Mouse (Mus musculus): ENCODE data around the gene Grm8. TPM values are rescaled to one million over a fixed set of nuclear protein-coding genes. Genes with fewer than 3 reads are reported as not detected.

Grm8 gene
- total and polyA plus RNA-seq, 2 experiments, result under 0.01 TPM; not detected in 1

DNA sequence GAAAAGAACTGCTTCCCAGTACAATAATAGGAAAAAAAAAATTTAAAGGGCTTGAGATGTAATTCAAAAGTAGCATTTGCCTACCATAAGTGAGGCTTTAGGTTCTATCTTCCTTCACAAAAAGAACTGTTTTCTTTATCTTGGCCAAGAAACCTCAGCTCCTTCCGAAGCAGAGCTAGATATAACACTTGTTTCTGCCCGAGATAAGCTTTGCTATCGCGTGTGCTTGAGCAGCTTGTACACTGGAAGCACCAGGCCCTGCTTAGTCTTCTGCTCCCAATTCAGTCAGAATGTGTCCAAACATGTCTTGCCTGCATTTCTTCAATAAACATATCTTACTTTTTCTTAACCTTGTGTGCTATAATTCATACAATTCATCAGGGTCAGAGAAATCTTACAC lies 783.8 kb downstream of the Grm8 start:
- H3K27me3 ChIP-seq (ENCODE audit: control insufficient read depth, insufficient read depth, low read length), result no peaks in the 10 kb centered on the region
- no peak overlapping the region for H3K4me3 ChIP-seq (ENCODE audit: insufficient read depth, low read depth, low read length)
- no peak overlapping the region for H3K9ac ChIP-seq (ENCODE audit: low read depth, low read length)
- 72% methylated on average over 4 of the region's 4 CpGs for WGBS
- no peaks in the 10 kb centered on the region for H3K79me2 ChIP-seq (ENCODE audit: control insufficient read depth, insufficient read depth, low read length)
- H3K36me3 ChIP-seq (ENCODE audit: control insufficient read depth, insufficient read depth, low read length), result no peaks in the 10 kb centered on the region
- no peak for TF ChIP-seq CTCF (IDR thresholded peaks at IDR 0.05; ENCODE audit: low read depth, low read length)
- H3K4me1 ChIP-seq (ENCODE audit: control insufficient read depth, insufficient read depth, low read length), result no peaks in the 10 kb centered on the region
- no peak for DNase-seq (ENCODE audit: extremely low read depth, low read depth, low spot score)
- no peak overlapping the region for H3K27ac ChIP-seq (replicated peaks; ENCODE audit: insufficient read depth, low read depth, low read length)

DNA sequence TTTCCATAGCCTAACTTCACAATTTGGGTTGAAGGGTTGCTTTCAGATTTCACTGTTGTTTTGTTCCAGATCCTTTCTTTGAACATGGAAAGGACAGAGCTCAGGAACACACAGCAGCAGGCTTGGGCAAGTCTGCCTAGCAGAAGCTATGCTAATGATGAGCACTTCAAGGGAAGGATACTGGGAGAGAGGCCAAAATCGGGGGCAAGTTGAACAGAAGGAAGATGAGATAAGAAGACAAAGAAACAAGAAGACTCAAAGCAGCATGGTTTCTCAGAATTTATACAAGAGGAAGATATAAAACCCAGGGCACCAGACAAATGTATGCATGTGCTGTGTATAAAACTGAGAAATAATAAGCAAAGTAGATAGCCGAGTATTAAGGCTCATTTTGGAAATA lies 786.7 kb downstream of the Grm8 start:
- DNase-seq (ENCODE audit: extremely low read depth, low read depth, low spot score), result no peak

DNA sequence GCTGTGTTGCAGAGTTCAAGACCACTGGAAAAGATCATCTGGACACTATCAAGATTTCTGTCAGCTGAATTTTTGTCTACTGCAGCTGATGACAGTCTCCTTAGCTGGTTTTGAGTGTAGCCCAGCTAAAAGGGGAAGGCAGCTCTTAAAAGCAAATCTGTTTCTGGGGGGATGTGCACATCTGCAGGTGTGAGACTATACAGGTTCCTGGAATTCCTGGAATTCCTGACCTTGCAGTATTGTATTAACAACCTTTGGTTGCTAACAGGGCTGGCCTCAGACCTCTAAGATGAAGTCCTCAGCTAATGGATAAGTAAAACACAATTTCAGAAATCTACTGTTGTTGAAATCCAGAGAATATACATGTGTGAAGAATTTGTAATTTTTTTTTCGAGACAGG lies 788.7 kb downstream of the Grm8 start:
- H3K4me3 ChIP-seq (ENCODE audit: insufficient read depth, low read depth, low read length), result no peak overlapping the region
- H3K9ac ChIP-seq (ENCODE audit: low read depth, low read length), result no peak overlapping the region
- WGBS, result 49% methylated on average over 1 of the region's 1 CpGs
- H3K27me3 ChIP-seq (ENCODE audit: control insufficient read depth, insufficient read depth, low read length), result no peaks in the 10 kb centered on the region
- no peaks in the 10 kb centered on the region for H3K79me2 ChIP-seq (ENCODE audit: control insufficient read depth, insufficient read depth, low read length)
- no peak for DNase-seq (ENCODE audit: extremely low read depth, low read depth, low spot score)
- no peak overlapping the region for H3K27ac ChIP-seq (replicated peaks; ENCODE audit: insufficient read depth, low read depth, low read length)
- H3K36me3 ChIP-seq (ENCODE audit: control insufficient read depth, insufficient read depth, low read length), result no peaks in the 10 kb centered on the region
- no peaks in the 10 kb centered on the region for H3K4me1 ChIP-seq (ENCODE audit: control insufficient read depth, insufficient read depth, low read length)
- TF ChIP-seq POLR2A (IDR thresholded peaks at IDR 0.05; ENCODE audit: extremely low read depth, insufficient read depth, low read length), result no peak
- no peak for TF ChIP-seq CTCF (IDR thresholded peaks at IDR 0.05; ENCODE audit: low read depth, low read length)

More for the DNA sequence above, 786.7 kb downstream of the Grm8 start:
- TF ChIP-seq CTCF (IDR thresholded peaks at IDR 0.05; ENCODE audit: low read depth, low read length) (no peak), POLR2A (IDR thresholded peaks at IDR 0.05; ENCODE audit: extremely low read depth, insufficient read depth, low read length) (no peak)
- Histone ChIP-seq H3K27ac (replicated peaks; ENCODE audit: insufficient read depth, low read depth, low read length) (no peak overlapping the region), H3K4me1 (ENCODE audit: control insufficient read depth, insufficient read depth, low read length) (no peaks in the 10 kb centered on the region), H3K36me3 (ENCODE audit: control insufficient read depth, insufficient read depth, low read length) (no peaks in the 10 kb centered on the region), H3K79me2 (ENCODE audit: control insufficient read depth, insufficient read depth, low read length) (no peaks in the 10 kb centered on the region), H3K27me3 (ENCODE audit: control insufficient read depth, insufficient read depth, low read length) (no peaks in the 10 kb centered on the region), H3K9ac (ENCODE audit: low read depth, low read length) (no peak overlapping the region), H3K4me3 (ENCODE audit: insufficient read depth, low read depth, low read length) (no peak overlapping the region)
- 66% methylated on average over 2 of the region's 2 CpGs for WGBS

DNA sequence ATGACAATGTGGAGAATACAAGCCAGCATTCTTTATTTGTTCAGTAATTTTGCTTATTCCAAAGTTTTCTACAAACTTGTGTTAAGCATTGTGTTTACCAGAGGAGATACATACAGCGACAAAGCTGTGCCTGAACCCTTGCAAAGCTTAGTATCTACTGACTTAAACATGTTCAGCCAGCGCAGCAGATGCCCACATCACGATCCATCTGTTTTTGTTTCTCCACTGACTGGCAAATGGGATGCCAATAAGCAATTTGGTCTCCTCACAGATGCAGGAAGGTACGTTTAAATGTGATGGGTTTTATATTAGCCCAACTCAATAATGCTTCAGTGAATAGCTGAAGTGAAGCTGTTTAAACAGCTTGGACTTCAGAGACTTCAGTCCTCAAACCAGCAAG lies 794.8 kb downstream of the Grm8 start:
- Histone ChIP-seq H3K36me3 (ENCODE audit: control insufficient read depth, insufficient read depth, low read length) (no peaks in the 10 kb centered on the region), H3K4me1 (ENCODE audit: control insufficient read depth, insufficient read depth, low read length) (no peaks in the 10 kb centered on the region), H3K27ac (replicated peaks; ENCODE audit: insufficient read depth, low read depth, low read length) (no peak overlapping the region), H3K79me2 (ENCODE audit: control insufficient read depth, insufficient read depth, low read length) (no peaks in the 10 kb centered on the region), H3K9ac (ENCODE audit: low read depth, low read length) (no peak overlapping the region), H3K4me3 (ENCODE audit: insufficient read depth, low read depth, low read length) (no peak overlapping the region), H3K27me3 (ENCODE audit: control insufficient read depth, insufficient read depth, low read length) (no peaks in the 10 kb centered on the region)
- WGBS, result 79% methylated on average over 4 of the region's 4 CpGs
- TF ChIP-seq POLR2A (IDR thresholded peaks at IDR 0.05; ENCODE audit: extremely low read depth, insufficient read depth, low read length) (no peak), CTCF (IDR thresholded peaks at IDR 0.05; ENCODE audit: low read depth, low read length) (no peak)
- no peak for DNase-seq (ENCODE audit: extremely low read depth, low read depth, low spot score)

DNA sequence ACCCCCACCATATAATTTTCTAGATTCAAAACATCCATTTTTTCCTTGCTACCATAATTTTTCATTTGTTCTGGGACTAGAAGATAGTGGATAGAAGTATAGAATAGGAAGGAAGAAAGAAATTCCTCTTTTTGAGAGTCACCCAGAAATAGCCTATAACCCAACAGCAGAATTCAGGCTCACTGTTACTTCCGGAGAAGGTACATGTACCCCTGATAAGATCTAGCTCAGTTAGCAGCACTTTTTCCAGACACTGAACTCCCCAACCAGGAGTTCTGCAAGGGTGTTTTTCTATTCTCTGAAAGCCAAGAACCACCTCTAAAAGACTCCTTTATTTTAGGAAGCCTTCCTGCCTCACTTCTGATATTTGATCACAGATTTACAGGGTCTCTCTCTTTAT lies 816.4 kb downstream of the Grm8 start:
- TF ChIP-seq CTCF (IDR thresholded peaks at IDR 0.05; ENCODE audit: low read depth, low read length), result no peak
- TF ChIP-seq POLR2A (IDR thresholded peaks at IDR 0.05; ENCODE audit: extremely low read depth, insufficient read depth, low read length), result no peak
- 67% methylated on average over 1 of the region's 1 CpGs for WGBS
- no peak overlapping the region for H3K4me3 ChIP-seq (ENCODE audit: insufficient read depth, low read depth, low read length)

DNA sequence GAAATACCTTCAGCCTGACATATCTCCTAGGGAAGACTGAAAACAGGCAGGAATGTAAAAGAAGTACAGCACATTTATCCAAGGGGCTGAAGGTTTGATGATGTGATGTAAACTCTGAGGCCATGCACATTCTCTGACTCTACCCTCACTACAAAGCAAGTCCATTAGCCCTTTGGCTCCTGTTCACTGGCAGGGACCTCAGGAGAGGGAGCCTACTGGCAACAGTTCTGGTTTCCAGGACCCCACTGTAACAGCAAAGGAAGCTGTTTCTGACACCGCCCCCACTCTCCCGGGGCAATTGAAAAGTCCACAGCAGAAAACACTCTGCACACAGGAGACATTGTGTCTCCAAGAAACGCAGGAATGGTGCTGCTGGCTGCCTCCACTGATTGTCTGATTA lies 817.6 kb downstream of the Grm8 start:
- 74% methylated on average over 3 of the region's 3 CpGs for WGBS
- no peaks in the 10 kb centered on the region for H3K36me3 ChIP-seq (ENCODE audit: control insufficient read depth, insufficient read depth, low read length)

More for the DNA sequence above, 816.4 kb downstream of the Grm8 start:
- Histone ChIP-seq H3K27me3 (ENCODE audit: control insufficient read depth, insufficient read depth, low read length) (no peaks in the 10 kb centered on the region), H3K4me1 (ENCODE audit: control insufficient read depth, insufficient read depth, low read length) (no peaks in the 10 kb centered on the region), H3K36me3 (ENCODE audit: control insufficient read depth, insufficient read depth, low read length) (no peaks in the 10 kb centered on the region), H3K9ac (ENCODE audit: low read depth, low read length) (no peak overlapping the region), H3K27ac (replicated peaks; ENCODE audit: insufficient read depth, low read depth, low read length) (no peak overlapping the region), H3K79me2 (ENCODE audit: control insufficient read depth, insufficient read depth, low read length) (no peaks in the 10 kb centered on the region)
- no peak for DNase-seq (ENCODE audit: extremely low read depth, low read depth, low spot score)

More for the DNA sequence above, 817.6 kb downstream of the Grm8 start:
- H3K4me3 ChIP-seq (ENCODE audit: insufficient read depth, low read depth, low read length), result no peak overlapping the region
- H3K79me2 ChIP-seq (ENCODE audit: control insufficient read depth, insufficient read depth, low read length), result no peaks in the 10 kb centered on the region
- no peaks in the 10 kb centered on the region for H3K27me3 ChIP-seq (ENCODE audit: control insufficient read depth, insufficient read depth, low read length)
- no peaks in the 10 kb centered on the region for H3K4me1 ChIP-seq (ENCODE audit: control insufficient read depth, insufficient read depth, low read length)
- H3K27ac ChIP-seq (replicated peaks; ENCODE audit: insufficient read depth, low read depth, low read length), result no peak overlapping the region
- no peak for TF ChIP-seq POLR2A (IDR thresholded peaks at IDR 0.05; ENCODE audit: extremely low read depth, insufficient read depth, low read length)
- no peak for TF ChIP-seq CTCF (IDR thresholded peaks at IDR 0.05; ENCODE audit: low read depth, low read length)
- DNase-seq (ENCODE audit: extremely low read depth, low read depth, low spot score), result no peak
- H3K9ac ChIP-seq (ENCODE audit: low read depth, low read length), result no peak overlapping the region

All from liver, adult 2 months (tissue).